Mouse (Mus musculus): Measurements from ENCODE around the gene Dcst2. TPM values are rescaled to one million over a fixed set of nuclear protein-coding genes. Genes with fewer than 3 reads are reported as not detected.

The Dcst2 gene
- total RNA-seq, 1 experiment from 2014 or later = not detected

- ATAC-seq (replicated peaks; ENCODE audit: low read depth, poor library complexity, severe bottlenecking) = no peak
Measured at GRCm38 (mm10) chr3:89424416-89425140, 62.8 kb downstream of the Dcst2 start.

GRCm38 (mm10) chr3:89425141-89425525 is 63.4 kb downstream of the Dcst2 start:
- ATAC-seq (replicated peaks; ENCODE audit: low read depth, poor library complexity, severe bottlenecking) = no peak

GRCm38 (mm10) chr3:89425876-89426275 is 64.1 kb downstream of the Dcst2 start:
- no peak for ATAC-seq (replicated peaks; ENCODE audit: low read depth, poor library complexity, severe bottlenecking)

Other genes with a start within 250 kb of the Dcst2 start
- 44.1 and 92.6 TPM in 2 replicates for gene Pklr, start 225.8 kb upstream of the Dcst2 start, total RNA-seq (2017)
- gene Hcn3, start 201.8 kb upstream of the Dcst2 start, total RNA-seq (2017) = 0.37 and 0.53 TPM in 2 replicates
- gene Clk2, start 197.2 kb upstream of the Dcst2 start, total RNA-seq (2017) = 48.5 and 80.8 TPM in 2 replicates
- gene Scamp3, start 184.5 kb upstream of the Dcst2 start, total RNA-seq (2017) = 29.2 and 46.9 TPM in 2 replicates
- gene Fam189b, start 178.8 kb upstream of the Dcst2 start, total RNA-seq (2017) = 4.5 and 8.6 TPM in 2 replicates
- gene Gba, start 159.0 kb upstream of the Dcst2 start, total RNA-seq (2017) = 37.8 and 41.5 TPM in 2 replicates
- 0.09 TPM in 1 of 2 replicates, not detected in the other for gene Thbs3, start 146.8 kb upstream of the Dcst2 start, total RNA-seq (2017)
- gene Mtx1, start 134.9 kb upstream of the Dcst2 start, total RNA-seq (2017) = 81.9 and 104 TPM in 2 replicates
- 0.29 TPM in 1 of 2 replicates, not detected in the other for gene Muc1, start 132.9 kb upstream of the Dcst2 start, total RNA-seq (2017)
- 142 and 159 TPM in 2 replicates for gene Krtcap2, start 116.0 kb upstream of the Dcst2 start, total RNA-seq (2017)
- 0.49 and 7.1 TPM in 2 replicates for gene Trim46, start 115.7 kb upstream of the Dcst2 start, total RNA-seq (2017)
- 63.6 and 66.6 TPM in 2 replicates for gene Dpm3, start 102.6 kb upstream of the Dcst2 start, total RNA-seq (2017)
- 32.5 and 65.3 TPM in 2 replicates for gene Slc50a1, start 91.4 kb upstream of the Dcst2 start, total RNA-seq (2017)
- not detected in 2 replicates for gene Efna1, start 80.8 kb upstream of the Dcst2 start, total RNA-seq (2017)
- not detected in 2 replicates for gene Efna3, start 39.0 kb upstream of the Dcst2 start, total RNA-seq (2017)
- 1.7 and 3.8 TPM in 2 replicates for gene Efna4, start 23.9 kb upstream of the Dcst2 start, total RNA-seq (2017)
- gene Adam15, start 12.0 kb upstream of the Dcst2 start, total RNA-seq (2017) = 34.0 and 35.2 TPM in 2 replicates
- 0.09 TPM in 1 of 2 replicates, not detected in the other for gene Dcst1, start 3.3 kb downstream of the Dcst2 start, total RNA-seq (2017)
- 5.0 and 5.3 TPM in 2 replicates for gene Zbtb7b, start 32.8 kb downstream of the Dcst2 start, total RNA-seq (2017)
- gene Lenep, start 40.8 kb downstream of the Dcst2 start, total RNA-seq (2017) = 1.6 TPM in 1 of 2 replicates, not detected in the other
- gene Flad1, start 49.9 kb downstream of the Dcst2 start, total RNA-seq (2017) = 7.1 and 12.0 TPM in 2 replicates
- 151 and 194 TPM in 2 replicates for gene Cks1b, start 56.4 kb downstream of the Dcst2 start, total RNA-seq (2017)
- gene Shc1, start 56.5 kb downstream of the Dcst2 start, total RNA-seq (2017) = 28.2 and 41.0 TPM in 2 replicates
- gene Pygo2, start 68.2 kb downstream of the Dcst2 start, total RNA-seq (2017) = 13.5 and 13.9 TPM in 2 replicates
- gene Pbxip1, start 74.7 kb downstream of the Dcst2 start, total RNA-seq (2017) = 13.6 and 21.3 TPM in 2 replicates
- 20.7 and 22.1 TPM in 2 replicates for gene Pmvk, start 92.6 kb downstream of the Dcst2 start, total RNA-seq (2017)
- not detected in 2 replicates for gene Kcnn3, start 158.2 kb downstream of the Dcst2 start, total RNA-seq (2017)

Measured in common myeloid progenitor, adult 5-6 weeks (primary cell).